Mouse (Mus musculus): ENCODE measurements at regions not wholly inside any gene's neighbourhood (a gene's known extent, or its start where the extent isn't known, plus 50 kb on each side); places are given as distances from the start of the nearest gene placed in this dataset.

DNA sequence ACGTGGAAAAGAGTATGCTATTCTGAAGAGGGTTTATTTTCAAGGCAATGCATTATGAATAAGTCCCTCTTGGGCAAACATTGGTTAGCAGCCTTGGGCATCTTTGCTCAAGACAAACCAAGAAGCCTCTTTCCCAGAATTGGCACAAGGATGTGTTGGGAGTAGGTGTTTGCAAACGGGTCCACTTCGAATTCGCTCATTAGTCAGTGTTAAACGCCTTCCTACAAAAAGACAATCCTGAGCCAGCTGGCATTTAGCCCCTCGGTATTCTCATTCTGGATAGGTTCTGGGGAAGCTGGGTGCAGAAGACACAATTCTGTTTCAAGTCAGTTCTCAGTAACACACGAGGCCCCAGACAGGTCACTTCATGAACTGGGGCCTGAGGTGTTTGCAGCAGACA lies 87.7 kb upstream of the Gmds start:
- TF ChIP-seq CTCF (IDR thresholded peaks at IDR 0.05; ENCODE audit: borderline replicate concordance, insufficient read depth, low read length) (no peak), POLR2A (IDR thresholded peaks at IDR 0.05; ENCODE audit: low read depth, low read length) (no peak)
